Mouse (Mus musculus) testis, adult 2 months (tissue): ENCODE data around the gene Gm11992.

Experiments used
- CTCF ChIP-seq: fragments of 200-500 bp; IDR thresholded peaks from 2 replicates; pipeline ENCODE4 v1.5.1; 2012; ENCODE audit warnings: low read depth, mild to moderate bottlenecking, inconsistent platforms, low read length, moderate library complexity; ENCODE audit not compliant: control insufficient read depth, insufficient read depth, insufficient replicate concordance
- POLR2A ChIP-seq: fragments of 200-500 bp; IDR thresholded peaks from 2 replicates; pipeline ENCODE4 v1.6.1; 2012; ENCODE audit warnings: low read depth, mild to moderate bottlenecking, inconsistent platforms, low read length, moderate library complexity; ENCODE audit not compliant: control insufficient read depth

DNA sequence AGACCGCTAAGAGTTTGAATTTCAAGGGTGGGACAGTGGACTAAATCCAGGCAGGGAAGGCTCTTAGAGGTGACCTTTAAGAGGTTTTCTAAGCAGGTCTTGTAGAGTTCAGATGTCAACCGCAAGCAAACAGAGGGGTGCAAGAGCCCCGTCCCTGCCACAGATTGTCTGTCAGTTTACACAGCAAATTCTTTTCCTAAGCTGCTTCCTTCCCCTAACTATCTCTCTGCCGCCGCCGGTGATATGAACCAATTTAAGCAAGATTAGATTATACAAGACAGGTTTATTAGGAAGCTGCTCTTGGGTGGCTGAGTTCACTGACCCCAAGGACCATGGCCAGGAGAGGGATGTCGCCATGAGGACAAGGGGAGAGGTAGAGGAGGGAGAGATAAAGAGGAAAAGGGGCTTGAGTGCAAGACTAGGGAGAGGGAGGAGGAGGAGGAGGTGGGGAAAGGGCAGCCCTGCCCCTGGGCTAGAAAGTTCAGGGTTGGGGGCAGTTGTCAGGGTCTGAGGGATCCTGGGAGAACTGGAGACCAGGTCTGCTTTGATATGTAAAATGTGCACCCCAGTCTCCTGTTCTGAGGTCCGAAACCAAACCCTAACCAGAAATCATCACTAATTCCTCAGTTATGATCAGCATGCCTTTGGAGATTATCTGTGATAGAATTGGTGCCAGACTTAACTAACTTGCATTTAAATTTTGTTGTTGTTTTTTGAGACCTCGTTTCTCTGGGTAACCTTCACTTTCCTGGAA, 67.2 kb downstream of the Gm11992 start:
- no peak for TF ChIP-seq POLR2A
- no peak for TF ChIP-seq CTCF
